Mouse (Mus musculus) embryonic facial prominence, embryonic 15.5 days (tissue): ENCODE results near the gene Ucn2. TPM values are rescaled to one million over a fixed set of nuclear protein-coding genes. Genes with fewer than 3 reads are reported as not detected.

Experiments
- ATAC-seq: fragments of 200-750 bp; cut with Nextera tagmentation; 2 replicates; pipeline ENCODE4 v1.8.0; 2017; ENCODE audit warnings: low read depth, moderate TSS enrichment; ENCODE audit not compliant: insufficient number of reproducible peaks, low FRiP score, low TSS enrichment
- H3K27ac ChIP-seq: fragments of 300-500 bp; sonication (generic); replicated peaks from 2 replicates; pipeline ENCODE4 v1.5.1; 2015; ENCODE audit warnings: mild to moderate bottlenecking, inconsistent platforms
- H3K27me3 ChIP-seq: fragments of 300-500 bp; sonication (generic); 2 replicates; pipeline ENCODE4 v1.6.1; 2015; ENCODE audit warnings: inconsistent platforms
- H3K36me3 ChIP-seq: fragments of 300-500 bp; sonication (generic); 2 replicates; pipeline ENCODE4 v1.6.1; 2015; ENCODE audit warnings: mild to moderate bottlenecking, inconsistent platforms
- H3K4me1 ChIP-seq: fragments of 300-500 bp; sonication (generic); 2 replicates; pipeline ENCODE4 v1.6.1; 2015; ENCODE audit warnings: inconsistent platforms
- H3K4me2 ChIP-seq: fragments of 300-500 bp; sonication (generic); replicated peaks from 2 replicates; pipeline ENCODE4 v1.6.1; 2015; ENCODE audit warnings: mild to moderate bottlenecking, inconsistent platforms
- H3K4me3 ChIP-seq: fragments of 300-500 bp; sonication (generic); replicated peaks from 2 replicates; pipeline ENCODE4 v1.5.1; 2015; ENCODE audit warnings: mild to moderate bottlenecking, inconsistent platforms
- H3K9ac ChIP-seq: fragments of 300-500 bp; sonication (generic); 2 replicates; pipeline ENCODE4 v1.6.1; 2015; ENCODE audit warnings: inconsistent platforms
- H3K9me3 ChIP-seq: fragments of 300-500 bp; sonication (generic); replicated peaks from 2 replicates; pipeline ENCODE4 v1.6.1; 2016; ENCODE audit warnings: inconsistent platforms
- WGBS: fragments of 180-500 bp; shearing (Covaris S2); methylation state at CpG from one replicate; pipeline ENCODE4 v1.1.7; 2015; 5-methylcytosine and 5-hydroxymethylcytosine counted together
- polyA plus RNA-seq: library from polyadenylated mRNA; unstranded; fragments of >200 nt; fragmentation: Nextera tagmentation; extraction: Ambion mirVana; gene quantifications from 2 replicates; pipeline ENCODE4 v1.2.1, GENCODE M21; 2015

The Ucn2 gene
- 0.89 and 1.2 TPM in 2 replicates for polyA plus RNA-seq

GRCm38 (mm10) chr9:108985710-108986109 is at the start of gene Ucn2:
Ucn2 (plus strand) TSS chr9:108986010.
- Histone ChIP-seq H3K9me3 (no peaks in the 10 kb centered on the region), H3K4me2 (no peak within 1 kb of the TSS), H3K27ac (no peak within 1 kb of the TSS), H3K4me3 (no peak within 1 kb of the TSS), H3K27me3 (no peaks in the 10 kb centered on the region), H3K4me1 (peaks cover 31% of the 10 kb centered on the region), H3K36me3 (peaks cover 16% of the 10 kb centered on the region), H3K9ac (no peak within 1 kb of the TSS)
- no peak for ATAC-seq
- WGBS = 94% methylated on average over 4 of the region's 4 CpGs

- H3K4me2 ChIP-seq = peak within 1 kb of the TSS; percentile 70
- peak; percentile 87 for ATAC-seq
- H3K27me3 ChIP-seq = no peaks in the 10 kb centered on the region
- H3K9ac ChIP-seq = peak within 1 kb of the TSS; percentile 93
- H3K4me1 ChIP-seq = peaks cover 4% of the 10 kb centered on the region
- peak within 1 kb of the TSS; percentile 94 for H3K4me3 ChIP-seq
- WGBS = 1% methylated on average over 58 of the region's 58 CpGs
- peak within 1 kb of the TSS; percentile 73 for H3K27ac ChIP-seq
- H3K36me3 ChIP-seq = peaks cover 34% of the 10 kb centered on the region
- H3K9me3 ChIP-seq = no peaks in the 10 kb centered on the region
Observed at GRCm38 (mm10) chr9:108936418-108937364, 49.1 kb upstream of the Ucn2 start, which contains the start of gene Uqcrc1. Uqcrc1 (plus strand) TSS chr9:108936633.

- no peaks in the 10 kb centered on the region for H3K27me3 ChIP-seq
- peaks cover 90% of the 10 kb centered on the region for H3K36me3 ChIP-seq
- 58% methylated on average over 9 of the region's 9 CpGs for WGBS
- no peak overlapping the region for H3K9ac ChIP-seq
- peaks cover 34% of the 10 kb centered on the region for H3K4me1 ChIP-seq
- peak overlapping the region; percentile 51; the same call in 1 of the 2 replicates for H3K27ac ChIP-seq
- H3K9me3 ChIP-seq = no peaks in the 10 kb centered on the region
- H3K4me2 ChIP-seq = no peak overlapping the region
- H3K4me3 ChIP-seq = no peak overlapping the region
- no peak for ATAC-seq
Observed at GRCm38 (mm10) chr9:108945111-108945510, 40.7 kb upstream of the Ucn2 start.

GRCm38 (mm10) chr9:108945608-108946007 is 40.2 kb upstream of the Ucn2 start:
- Histone ChIP-seq H3K27ac (peak overlapping the region; percentile 51; the same call in 1 of the 2 replicates), H3K9me3 (no peaks in the 10 kb centered on the region), H3K27me3 (no peaks in the 10 kb centered on the region), H3K36me3 (peaks cover 90% of the 10 kb centered on the region), H3K4me2 (no peak overlapping the region), H3K4me3 (no peak overlapping the region), H3K9ac (no peak overlapping the region), H3K4me1 (peaks cover 37% of the 10 kb centered on the region)
- ATAC-seq = no peak
- WGBS = 76% methylated on average over 5 of the region's 5 CpGs

- no peak overlapping the region for H3K4me3 ChIP-seq
- WGBS = 19% methylated on average over 13 of the region's 13 CpGs
- ATAC-seq = peak; percentile 80
Observed at GRCm38 (mm10) chr9:108949231-108949966, 36.4 kb upstream of the Ucn2 start.

DNA sequence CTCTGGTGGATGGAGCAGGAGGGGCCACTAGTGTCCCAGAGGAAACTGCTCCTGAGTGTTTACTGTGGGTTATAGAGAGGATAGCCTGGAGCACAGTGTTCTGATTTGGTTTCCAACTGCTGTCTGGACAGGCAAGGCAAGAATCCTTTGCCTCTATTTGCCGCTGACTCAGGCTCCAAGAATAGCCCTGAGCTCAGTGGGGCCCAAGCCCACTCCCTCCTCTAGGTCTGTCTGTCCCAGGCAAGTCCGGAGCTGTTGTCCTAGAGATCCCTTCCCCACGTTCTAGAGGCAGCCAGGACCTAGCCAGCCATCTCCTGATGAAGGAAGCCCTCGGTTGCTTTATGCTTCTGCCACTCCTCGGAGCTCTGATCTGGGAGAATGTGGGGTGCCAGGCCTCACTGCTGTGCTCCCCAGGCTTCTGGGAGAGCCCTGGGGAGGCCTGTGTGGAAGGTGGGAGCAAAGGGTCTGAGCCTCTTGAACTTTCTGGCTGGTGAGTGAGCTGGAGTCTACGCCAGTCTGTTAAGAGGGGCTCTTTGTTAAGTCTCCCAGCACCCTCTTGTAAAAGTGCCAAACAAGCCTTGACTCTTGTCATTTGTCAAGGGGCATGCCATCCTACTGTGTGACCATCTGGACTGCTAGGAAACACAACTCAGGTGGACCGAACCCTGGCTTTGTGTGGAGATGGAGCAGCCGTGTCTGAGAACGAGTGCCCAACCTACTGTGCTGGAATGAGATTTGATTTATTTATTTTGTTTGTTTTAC is 35.7 kb upstream of the Ucn2 start:
- peaks cover 56% of the 10 kb centered on the region for H3K36me3 ChIP-seq
- H3K4me1 ChIP-seq = peaks cover 75% of the 10 kb centered on the region
- WGBS = 51% methylated on average over 9 of the region's 9 CpGs
- H3K27ac ChIP-seq = peak overlapping the region; percentile 93
- no peaks in the 10 kb centered on the region for H3K9me3 ChIP-seq
- no peak; the same call in 1 of the 2 replicates for ATAC-seq
- no peak overlapping the region for H3K4me3 ChIP-seq
- H3K4me2 ChIP-seq = peak overlapping the region; percentile 29; the same call in 1 of the 2 replicates
- no peaks in the 10 kb centered on the region for H3K27me3 ChIP-seq
- no peak overlapping the region for H3K9ac ChIP-seq

More at GRCm38 (mm10) chr9:108949231-108949966, 36.4 kb upstream of the Ucn2 start:
- H3K4me1 ChIP-seq = peaks cover 67% of the 10 kb centered on the region
- no peaks in the 10 kb centered on the region for H3K27me3 ChIP-seq
- peak overlapping the region; percentile 93 for H3K27ac ChIP-seq
- H3K9ac ChIP-seq = no peak overlapping the region
- H3K36me3 ChIP-seq = peaks cover 64% of the 10 kb centered on the region
- no peaks in the 10 kb centered on the region for H3K9me3 ChIP-seq
- peak overlapping the region; percentile 29 for H3K4me2 ChIP-seq

DNA sequence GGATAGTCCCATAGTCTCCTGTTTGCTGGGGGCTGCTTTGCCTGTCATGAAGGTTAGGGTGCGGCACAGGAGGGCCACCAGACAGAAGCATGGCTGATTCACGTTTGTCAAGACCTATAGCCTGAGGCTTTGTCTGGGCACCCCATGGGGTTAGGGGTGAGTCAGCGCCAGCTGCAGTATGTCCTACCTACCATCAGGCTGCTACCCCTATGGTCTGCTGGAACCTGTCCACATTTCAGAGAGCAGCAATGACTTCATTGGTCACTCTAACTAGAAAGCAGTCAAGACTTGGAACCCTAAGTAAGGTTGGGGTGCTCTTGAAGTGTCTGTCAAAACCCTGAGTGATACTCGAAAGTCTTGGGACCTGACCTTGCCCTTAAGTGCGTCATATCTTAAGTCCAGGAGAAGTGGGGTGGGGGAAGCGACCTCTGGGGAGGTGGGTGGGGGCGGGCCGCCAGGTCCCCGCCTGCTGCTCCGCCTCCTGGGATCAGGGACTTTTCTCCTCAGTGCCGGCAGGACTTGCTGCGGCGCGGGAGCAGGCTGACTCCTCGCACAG is 32.7 kb upstream of the Ucn2 start, which contains the start of gene Col7a1:
Gene Col7a1, plus strand, starts transcription at position 506 of the 556 bp plus-strand sequence.
- Histone ChIP-seq H3K9me3 (no peaks in the 10 kb centered on the region), H3K27ac (peak within 1 kb of the TSS; percentile 40; the same call in 1 of the 2 replicates), H3K4me1 (peaks cover 71% of the 10 kb centered on the region), H3K4me2 (peak within 1 kb of the TSS; percentile 48), H3K36me3 (peaks cover 28% of the 10 kb centered on the region), H3K4me3 (peak within 1 kb of the TSS; percentile 42), H3K9ac (no peak within 1 kb of the TSS), H3K27me3 (no peaks in the 10 kb centered on the region)
- WGBS = 9% methylated on average over 15 of the region's 15 CpGs
- no peak for ATAC-seq

DNA sequence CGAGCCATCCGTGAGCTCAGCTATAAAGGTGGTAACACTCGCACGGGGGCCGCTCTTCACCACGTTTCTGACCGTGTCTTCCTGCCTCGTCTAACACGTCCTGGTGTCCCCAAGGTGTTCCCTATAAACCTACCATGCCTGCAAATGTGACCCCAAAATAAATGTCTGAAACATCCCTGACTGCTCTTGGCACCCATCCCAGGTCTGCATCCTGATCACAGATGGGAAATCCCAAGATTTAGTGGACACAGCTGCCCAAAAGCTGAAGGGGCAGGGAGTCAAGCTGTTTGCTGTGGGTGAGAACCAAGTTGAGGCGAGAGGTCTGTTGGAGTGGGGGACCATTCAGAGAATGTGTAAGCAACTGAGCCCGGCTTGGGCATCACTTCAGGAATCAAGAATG is 30.6 kb upstream of the Ucn2 start:
- Histone ChIP-seq H3K4me2 (peak overlapping the region; percentile 48), H3K9ac (no peak overlapping the region), H3K4me3 (no peak overlapping the region), H3K36me3 (peaks cover 14% of the 10 kb centered on the region; the same call in 1 of the 2 replicates), H3K27ac (no peak overlapping the region), H3K27me3 (no peaks in the 10 kb centered on the region), H3K9me3 (no peaks in the 10 kb centered on the region), H3K4me1 (peaks cover 50% of the 10 kb centered on the region)
- WGBS = 85% methylated on average over 11 of the region's 11 CpGs
- no peak for ATAC-seq

GRCm38 (mm10) chr9:108955846-108956245 is 30.0 kb upstream of the Ucn2 start:
- H3K9ac ChIP-seq = no peak overlapping the region
- WGBS = 90% methylated on average over 11 of the region's 11 CpGs
- no peak overlapping the region for H3K4me3 ChIP-seq
- no peaks in the 10 kb centered on the region for H3K27me3 ChIP-seq
- H3K36me3 ChIP-seq = peaks cover 11% of the 10 kb centered on the region; the same call in 1 of the 2 replicates
- H3K9me3 ChIP-seq = no peaks in the 10 kb centered on the region
- no peak overlapping the region for H3K27ac ChIP-seq
- H3K4me2 ChIP-seq = no peak overlapping the region
- ATAC-seq = no peak
- H3K4me1 ChIP-seq = peaks cover 47% of the 10 kb centered on the region

- Histone ChIP-seq H3K36me3 (peaks cover 55% of the 10 kb centered on the region), H3K4me1 (no peaks in the 10 kb centered on the region), H3K4me2 (no peak overlapping the region), H3K9ac (no peak overlapping the region), H3K4me3 (no peak overlapping the region), H3K27me3 (no peaks in the 10 kb centered on the region), H3K27ac (no peak overlapping the region), H3K9me3 (no peaks in the 10 kb centered on the region)
- 64% methylated on average over 3 of the region's 3 CpGs for WGBS
- no peak for ATAC-seq
Observed at GRCm38 (mm10) chr9:108963577-108963976, 22.2 kb upstream of the Ucn2 start.
